Comparison of ENCODE assay signal across 8 mouse cellular contexts in genomic region chr2:121806171-121806943, GRCm38 (mm10). TPM values are rescaled to one million over a fixed set of nuclear protein-coding genes. Genes with fewer than 3 reads are reported as not detected.
A peak's percentile ranks its signal among the peaks of the same experiment; 100 is the strongest.
DNase-seq lines count a peak whose midpoint lies in the region; ATAC-seq and TF ChIP-seq lines count a peak whose summit lies in the region.

No protein-coding gene starts in this region.

- H3K36me3 ChIP-seq in embryonic facial prominence, embryonic 10.5 days (replicated peaks) = no peaks in the 10 kb centered on the region
- no peaks in the 10 kb centered on the region for H3K36me3 ChIP-seq in hindbrain, embryonic 10.5 days
- H3K36me3 ChIP-seq in limb, embryonic 11.5 days (ENCODE audit: control insufficient read depth, insufficient read depth, low read length) = no peaks in the 10 kb centered on the region
- no peaks in the 10 kb centered on the region for H3K36me3 ChIP-seq in neural tube, embryonic 14.5 days (ENCODE audit: control insufficient read depth, insufficient read depth, low read length)

- peak in 1 of 2 experiments; percentile 22 for DNase-seq in layer of hippocampus, adult 2 months (ENCODE audit: low spot score in 2 of 2)
- DNase-seq in layer of hippocampus, adult 9-11 months = no peak
- peak; percentile 39 to 51 for DNase-seq in adrenal gland, adult 18-20 months (ENCODE audit: low spot score in 2 of 2)
- DNase-seq in embryonic facial prominence, embryonic 10.5 days (ENCODE audit: low spot score) = no peak
- DNase-seq in hindbrain, embryonic 10.5 days (ENCODE audit: low spot score) = no peak
- peak; percentile 65 for DNase-seq in limb, embryonic 11.5 days (ENCODE audit: low spot score)
- no peak for DNase-seq in yolk sac, embryonic 10.5 days (ENCODE audit: low spot score)

- WGBS in embryonic facial prominence, embryonic 10.5 days = under 1% methylated on average over 90 of the region's 90 CpGs
- WGBS in hindbrain, embryonic 10.5 days = under 1% methylated on average over 90 of the region's 90 CpGs
- WGBS in limb, embryonic 11.5 days = under 1% methylated on average over 52 of the region's 90 CpGs
- WGBS in neural tube, embryonic 14.5 days = under 1% methylated on average over 75 of the region's 90 CpGs

- no peaks in the 10 kb centered on the region for H3K9me3 ChIP-seq in embryonic facial prominence, embryonic 10.5 days
- H3K9me3 ChIP-seq in hindbrain, embryonic 10.5 days = no peaks in the 10 kb centered on the region
- no peaks in the 10 kb centered on the region for H3K9me3 ChIP-seq in limb, embryonic 11.5 days (ENCODE audit: control insufficient read depth, low read length)
- H3K9me3 ChIP-seq in neural tube, embryonic 14.5 days (ENCODE audit: control insufficient read depth, low read length) = no peaks in the 10 kb centered on the region

- peak overlapping the region; percentile 85 for H3K4me3 ChIP-seq in layer of hippocampus, adult 2 months
- peak overlapping the region; percentile 82 for H3K4me3 ChIP-seq in embryonic facial prominence, embryonic 10.5 days
- H3K4me3 ChIP-seq in hindbrain, embryonic 10.5 days = peak overlapping the region; percentile 86
- peak overlapping the region; percentile 56 for H3K4me3 ChIP-seq in limb, embryonic 11.5 days (ENCODE audit: low read depth, low read length)
- peak overlapping the region; percentile 87 for H3K4me3 ChIP-seq in neural tube, embryonic 14.5 days (ENCODE audit: low read depth, low read length)

- peak overlapping the region; percentile 85 for H3K4me2 ChIP-seq in limb, embryonic 11.5 days (ENCODE audit: low read depth, severe bottlenecking)
- H3K4me2 ChIP-seq in neural tube, embryonic 14.5 days (ENCODE audit: low read depth, low read length) = peak overlapping the region; percentile 96

- H3K9ac ChIP-seq in limb, embryonic 11.5 days (ENCODE audit: low read length) = peak overlapping the region; percentile 51
- H3K9ac ChIP-seq in neural tube, embryonic 14.5 days (replicated peaks; ENCODE audit: low read depth, low read length) = peak overlapping the region; percentile 96

- peak overlapping the region; percentile 93 for H3K27ac ChIP-seq in layer of hippocampus, adult 2 months
- H3K27ac ChIP-seq in embryonic facial prominence, embryonic 10.5 days (replicated peaks) = peak overlapping the region; percentile 87
- H3K27ac ChIP-seq in hindbrain, embryonic 10.5 days = peak overlapping the region; percentile 94
- no peak overlapping the region for H3K27ac ChIP-seq in limb, embryonic 11.5 days (replicated peaks; ENCODE audit: low read depth, low read length)
- H3K27ac ChIP-seq in neural tube, embryonic 14.5 days (ENCODE audit: low read depth, low read length) = peak overlapping the region; percentile 97

- peaks cover 60% of the 10 kb centered on the region for H3K27me3 ChIP-seq in embryonic facial prominence, embryonic 10.5 days (replicated peaks; ENCODE audit: low read depth, poor library complexity, severe bottlenecking)
- H3K27me3 ChIP-seq in hindbrain, embryonic 10.5 days (ENCODE audit: insufficient read depth, poor library complexity, severe bottlenecking) = peaks cover 34% of the 10 kb centered on the region
- peaks cover 11% of the 10 kb centered on the region for H3K27me3 ChIP-seq in limb, embryonic 11.5 days (ENCODE audit: control insufficient read depth, insufficient read depth, low read length)
- H3K27me3 ChIP-seq in neural tube, embryonic 14.5 days (ENCODE audit: control insufficient read depth, insufficient read depth, low read length) = no peaks in the 10 kb centered on the region

- peak; percentile 84 for ATAC-seq in limb, embryonic 11.5 days (ENCODE audit: insufficient number of reproducible peaks, low FRiP score, low TSS enrichment, low read depth)
- peak; percentile 86 for ATAC-seq in neural tube, embryonic 14.5 days (ENCODE audit: low read depth)

- TF ChIP-seq CTCF in layer of hippocampus, adult 2 months (conservative IDR thresholded peaks at IDR 0.05) = no peak

- H3K4me1 ChIP-seq in embryonic facial prominence, embryonic 10.5 days = peaks cover 22% of the 10 kb centered on the region
- H3K4me1 ChIP-seq in hindbrain, embryonic 10.5 days (replicated peaks) = peaks cover 36% of the 10 kb centered on the region
- peaks cover 8% of the 10 kb centered on the region for H3K4me1 ChIP-seq in limb, embryonic 11.5 days (ENCODE audit: control insufficient read depth, insufficient read depth, low read length)
- 0 out of 2 replicates have a peak, but pooled peaks cover 5% of the 10 kb centered on the region for H3K4me1 ChIP-seq in neural tube, embryonic 14.5 days (ENCODE audit: control insufficient read depth, insufficient read depth, low read length)

RNA-seq across cellular contexts. Expression of gene Frmd5, which starts 0.5 kb away (rescaled TPM):
- total RNA-seq in layer of hippocampus, adult 2 months (2021) = 10 to 100 TPM; 32.6 to 35.4 TPM
- total RNA-seq in adrenal gland, adult 18-20 months (2021) = 100 to 1,000 TPM in 1 of 2 experiments, 10 to 100 TPM in 1; 44.7 to 195 TPM
- 5.4 and 6.9 TPM in 2 replicates for polyA plus RNA-seq in embryonic facial prominence, embryonic 10.5 days (2016; fragmentation: Nextera tagmentation; extraction: Ambion mirVana)
- 10.8 and 15.3 TPM in 2 replicates for polyA plus RNA-seq in hindbrain, embryonic 10.5 days (2016; fragmentation: Nextera tagmentation; extraction: Ambion mirVana)
- polyA plus RNA-seq in limb, embryonic 11.5 days (2014; fragmentation: Nextera tagmentation; extraction: Ambion mirVana) = 2.8 and 2.9 TPM in 2 replicates
- polyA plus RNA-seq in neural tube, embryonic 14.5 days (2014; fragmentation: Nextera tagmentation; extraction: Ambion mirVana) = 30.6 and 31.2 TPM in 2 replicates

Comparison
In these comparisons a context has a peak if more than half of its experiments do, and no peak if none do; other contexts are left out.
1. DNase-seq: peak in adrenal gland, adult 18-20 months (2 of 2) and limb, embryonic 11.5 days (single experiment); none in layer of hippocampus, adult 9-11 months (single experiment), embryonic facial prominence, embryonic 10.5 days (single experiment), hindbrain, embryonic 10.5 days (single experiment) and yolk sac, embryonic 10.5 days (single experiment).
2. Peak in every context shown above with its lines, with median percentiles within 50 percentile points of each other: H3K4me3 ChIP-seq.